Mouse (Mus musculus) MEL (cell line): Measurements from ENCODE around the gene Fndc3b. TPM values are rescaled to one million over a fixed set of nuclear protein-coding genes. Genes with fewer than 3 reads are reported as not detected.

ENCODE experiments used
- DNase-seq: peaks from one replicate; pipeline ENCODE4 v3.0.0; 2011; ENCODE audit warnings: low read depth, low spot score
- H3K27ac ChIP-seq: 2 replicates; pipeline ENCODE4 v1.5.1; 2012; ENCODE audit warnings: low read depth, mild to moderate bottlenecking, control low read depth, low read length, moderate library complexity; ENCODE audit not compliant: control insufficient read depth
- H3K27me3 ChIP-seq, 2 experiments: fragments of 150-350 bp in 1 of 2; sonication (generic) in 1 of 2; 2 replicates each; pipeline ENCODE4 v1.6.1; 2012; ENCODE audit warnings: low read length in 2 of 2, mild to moderate bottlenecking in 2 of 2, improper control_type of control experiment in 1 of 2, moderate library complexity in 1 of 2; ENCODE audit not compliant: insufficient read depth in 2 of 2, control insufficient read depth in 1 of 2
- H3K36me3 ChIP-seq, 2 experiments: 2 replicates each; pipeline ENCODE4 v1.6.1; 2012 to 2014; ENCODE audit warnings: low read length in 2 of 2, improper control_type of control experiment in 1 of 2, inconsistent platforms in 1 of 2, mild to moderate bottlenecking in 1 of 2; ENCODE audit not compliant: insufficient read depth in 2 of 2, control insufficient read depth in 1 of 2
- H3K4me1 ChIP-seq, 2 experiments: fragments of 150-350 bp in 1 of 2; sonication (generic) in 1 of 2; 2 replicates each; pipeline ENCODE4 v1.6.1; 2012; ENCODE audit warnings: low read length in 2 of 2, improper control_type of control experiment in 1 of 2, mild to moderate bottlenecking in 1 of 2; ENCODE audit not compliant: insufficient read depth in 2 of 2, control insufficient read depth in 1 of 2
- H3K4me3 ChIP-seq, 2 experiments: fragments of 150-350 bp in 1 of 2; sonication (generic) in 1 of 2; 2 replicates each; pipeline ENCODE4 v1.5.1; 2012; ENCODE audit warnings: low read depth in 2 of 2, low read length in 2 of 2, mild to moderate bottlenecking in 2 of 2, moderate library complexity in 2 of 2, control low read depth in 1 of 2, improper control_type of control experiment in 1 of 2; ENCODE audit not compliant: control insufficient read depth in 1 of 2, insufficient read depth in 1 of 2
- H3K79me2 ChIP-seq: 2 replicates; pipeline ENCODE4 v1.6.1; 2012; ENCODE audit warnings: mild to moderate bottlenecking, low read length, moderate library complexity; ENCODE audit not compliant: control insufficient read depth, poor library complexity, insufficient read depth
- H3K9ac ChIP-seq: 2 replicates; pipeline ENCODE4 v1.6.1; 2012; ENCODE audit warnings: low read depth, mild to moderate bottlenecking, control low read depth, low read length, moderate library complexity; ENCODE audit not compliant: control insufficient read depth, poor library complexity, severe bottlenecking
- H3K9me3 ChIP-seq: fragments of 150-350 bp; sonication (generic); replicated peaks from 2 replicates; pipeline ENCODE4 v1.6.1; 2012; ENCODE audit warnings: mild to moderate bottlenecking, low read length, improper control_type of control experiment, moderate library complexity; ENCODE audit not compliant: insufficient read depth
- CHD1 ChIP-seq: IDR thresholded peaks from 2 replicates; pipeline ENCODE4 v1.6.1; 2012; ENCODE audit warnings: low read depth, mild to moderate bottlenecking, inconsistent platforms, low read length, improper control_type of control experiment
- CHD2 ChIP-seq: IDR thresholded peaks from 2 replicates; pipeline ENCODE4 v1.6.1; 2011; ENCODE audit warnings: low read length, improper control_type of control experiment
- CTCF ChIP-seq, 3 experiments: IDR thresholded peaks in 2 of 3; conservative IDR thresholded peaks in 1 of 3; 2 replicates each; pipeline ENCODE4 v1.5.1; 2011 to 2012; ENCODE audit warnings: low read length in 3 of 3, low read depth in 2 of 3, mild to moderate bottlenecking in 2 of 3, improper control_type of control experiment in 1 of 3, inconsistent platforms in 1 of 3, mixed read lengths in 1 of 3, moderate library complexity in 1 of 3; ENCODE audit not compliant: control insufficient read depth in 1 of 3, insufficient read depth in 1 of 3, poor library complexity in 1 of 3, severe bottlenecking in 1 of 3
- E2F4 ChIP-seq: IDR thresholded peaks from 2 replicates; pipeline ENCODE4 v1.6.1; 2011; ENCODE audit warnings: low read depth, low read length, improper control_type of control experiment, borderline replicate concordance
- EP300 ChIP-seq, 2 experiments: IDR thresholded peaks; 2 replicates each; pipeline ENCODE4 v1.6.1; 2011; ENCODE audit warnings: improper control_type of control experiment in 2 of 2, low read length in 2 of 2, low read depth in 1 of 2, mild to moderate bottlenecking in 1 of 2
- GABPA ChIP-seq: IDR thresholded peaks from 2 replicates; pipeline ENCODE4 v1.6.1; 2012; ENCODE audit warnings: low read depth, mild to moderate bottlenecking, inconsistent platforms, low read length, improper control_type of control experiment, moderate library complexity
- MAZ ChIP-seq: IDR thresholded peaks from 2 replicates; pipeline ENCODE4 v1.6.1; 2012; ENCODE audit warnings: low read depth, mild to moderate bottlenecking, inconsistent platforms, low read length, improper control_type of control experiment
- NRF1 ChIP-seq: IDR thresholded peaks from 2 replicates; pipeline ENCODE4 v1.6.1; 2014; ENCODE audit warnings: low read depth, mild to moderate bottlenecking, inconsistent platforms, low read length, improper control_type of control experiment, moderate library complexity; ENCODE audit not compliant: poor library complexity, insufficient read depth, severe bottlenecking
- POLR2A ChIP-seq, 2 experiments: IDR thresholded peaks; 2 replicates each; pipeline ENCODE4 v1.6.1; 2011 to 2012; ENCODE audit warnings: low read length in 2 of 2, mild to moderate bottlenecking in 2 of 2, control low read depth in 1 of 2, improper control_type of control experiment in 1 of 2, low read depth in 1 of 2, moderate library complexity in 1 of 2; ENCODE audit not compliant: control insufficient read depth in 1 of 2, insufficient read depth in 1 of 2, poor library complexity in 1 of 2
- POLR2AphosphoS2 ChIP-seq: IDR thresholded peaks from 2 replicates; pipeline ENCODE4 v1.6.1; 2011; ENCODE audit warnings: low read length, improper control_type of control experiment
- RAD21 ChIP-seq: IDR thresholded peaks from 2 replicates; pipeline ENCODE4 v1.6.1; 2011; ENCODE audit warnings: mild to moderate bottlenecking, low read depth, low read length, improper control_type of control experiment
- SMC3 ChIP-seq: IDR thresholded peaks from 2 replicates; pipeline ENCODE4 v1.6.1; 2011; ENCODE audit warnings: low read depth, low read length, improper control_type of control experiment
- TAL1 ChIP-seq: IDR thresholded peaks from 2 replicates; pipeline ENCODE4 v1.6.1; 2012; ENCODE audit warnings: mild to moderate bottlenecking, inconsistent platforms, low read length, moderate library complexity, mixed read lengths
- UBTF ChIP-seq: IDR thresholded peaks from 2 replicates; pipeline ENCODE4 v1.6.1; 2012; ENCODE audit warnings: low read depth, mild to moderate bottlenecking, inconsistent platforms, low read length, improper control_type of control experiment, moderate library complexity, borderline replicate concordance; ENCODE audit not compliant: insufficient read depth
- USF1 ChIP-seq: IDR thresholded peaks from 2 replicates; pipeline ENCODE4 v1.6.1; 2014; ENCODE audit warnings: low read depth, mild to moderate bottlenecking, inconsistent platforms, low read length, improper control_type of control experiment, moderate library complexity
- USF2 ChIP-seq, 2 experiments: IDR thresholded peaks; 2 replicates each; pipeline ENCODE4 v1.6.1; 2011 to 2012; ENCODE audit warnings: improper control_type of control experiment in 2 of 2, low read length in 2 of 2, borderline replicate concordance in 1 of 2, inconsistent platforms in 1 of 2, low read depth in 1 of 2, mild to moderate bottlenecking in 1 of 2; ENCODE audit not compliant: insufficient read depth in 1 of 2
- ZC3H11A ChIP-seq: IDR thresholded peaks from 2 replicates; pipeline ENCODE4 v1.6.1; 2012; ENCODE audit warnings: low read depth, mild to moderate bottlenecking, inconsistent platforms, low read length, improper control_type of control experiment
- ZKSCAN1 ChIP-seq: IDR thresholded peaks from 2 replicates; pipeline ENCODE4 v1.6.1; 2012; ENCODE audit warnings: low read depth, mild to moderate bottlenecking, inconsistent platforms, low read length, improper control_type of control experiment, moderate library complexity
- ZMIZ1 ChIP-seq: IDR thresholded peaks from 2 replicates; pipeline ENCODE4 v1.6.1; 2012; ENCODE audit warnings: low read depth, mild to moderate bottlenecking, inconsistent platforms, low read length, improper control_type of control experiment, moderate library complexity
- ZNF384 ChIP-seq: IDR thresholded peaks from 2 replicates; pipeline ENCODE4 v1.6.1; 2012; ENCODE audit warnings: low read depth, mild to moderate bottlenecking, inconsistent platforms, low read length, improper control_type of control experiment
- polyA plus RNA-seq, 2 experiments: library from polyadenylated mRNA; stranded (reverse) in 1 of 2; unstranded in 1 of 2; fragments of >175 nt in 1 of 2; fragments of >200 nt in 1 of 2; gene quantifications; 2 replicates each; pipeline versions ENCODE4 v1.2.1 to v1.2.4; 2012; ENCODE audit warnings: low replicate concordance in 2 of 2, low read depth in 1 of 2; ENCODE audit not compliant: insufficient read length in 2 of 2, insufficient read depth in 1 of 2, missing spikeins in 1 of 2
- total RNA-seq: library from RNA; depleted of rRNA; stranded (reverse); fragments of 300-350 nt; gene quantifications from 2 replicates; pipeline ENCODE4 v1.2.3, GENCODE M21; 2012

Gene Fndc3b
- total and polyA plus RNA-seq, 3 experiments, result not detected

DNA sequence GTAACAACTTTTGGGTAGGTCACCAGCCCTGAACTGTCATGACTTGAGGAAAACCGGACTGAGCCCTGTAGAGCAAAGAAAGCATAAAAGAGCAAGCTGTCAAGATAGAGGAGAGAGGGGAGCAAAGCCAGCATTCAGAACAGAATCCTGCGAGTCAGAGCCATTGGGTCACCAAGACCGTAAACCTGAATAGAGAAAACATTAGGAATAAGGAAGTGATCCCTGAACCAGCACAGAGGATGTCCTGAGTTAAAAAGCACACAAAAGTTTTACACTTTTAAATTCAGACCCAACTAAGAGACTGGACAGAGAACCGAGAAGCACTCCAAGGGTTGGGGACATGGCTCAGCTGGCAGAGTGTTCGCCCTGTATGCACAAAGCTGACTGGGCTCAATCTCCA is 24.0 kb upstream of the Fndc3b start:
- no peaks in the 10 kb centered on the region for H3K79me2 ChIP-seq

GRCm38 (mm10) chr3:27728798-27729782 is 18.0 kb upstream of the Fndc3b start:
- Histone ChIP-seq H3K79me2 (no peaks in the 10 kb centered on the region), H3K4me3 (no peak overlapping the region), H3K4me1 (no peaks in the 10 kb centered on the region), H3K27me3 (no peaks in the 10 kb centered on the region), H3K27ac (no peak overlapping the region), H3K9me3 (no peaks in the 10 kb centered on the region), H3K9ac (no peak overlapping the region), H3K36me3 (no peaks in the 10 kb centered on the region)
- DNase-seq, result no peak
- TF ChIP-seq POLR2AphosphoS2 (no peak), POLR2A (IDR thresholded peaks at IDR 0.05; ENCODE audit: control insufficient read depth in 1 of 2, insufficient read depth in 1 of 2, low read depth in 1 of 2, low read length in 2 of 2, poor library complexity in 1 of 2) (no peak), ZNF384 (no peak), CTCF (IDR thresholded peaks at IDR 0.05 in 2 of 3, conservative IDR thresholded peaks at IDR 0.05 in 1 of 3; ENCODE audit: control insufficient read depth in 1 of 3, insufficient read depth in 1 of 3, low read depth in 2 of 3, low read length in 3 of 3, poor library complexity in 1 of 3, severe bottlenecking in 1 of 3) (no peak), SMC3 (no peak), ZC3H11A (no peak), ZMIZ1 (no peak), USF1 (no peak)

More for the DNA sequence above, 24.0 kb upstream of the Fndc3b start:
- no peaks in the 10 kb centered on the region for H3K27me3 ChIP-seq
- no peaks in the 10 kb centered on the region for H3K4me1 ChIP-seq
- no peak for DNase-seq
- H3K36me3 ChIP-seq, result no peaks in the 10 kb centered on the region
- H3K9ac ChIP-seq, result no peak overlapping the region
- no peak overlapping the region for H3K4me3 ChIP-seq
- H3K9me3 ChIP-seq, result no peaks in the 10 kb centered on the region
- TF ChIP-seq CHD1, result no peak
- no peak for TF ChIP-seq ZKSCAN1
- TF ChIP-seq RAD21, result no peak
- TF ChIP-seq USF2 (IDR thresholded peaks at IDR 0.05; ENCODE audit: borderline replicate concordance in 1 of 2, insufficient read depth in 1 of 2, low read depth in 1 of 2, low read length in 2 of 2), result no peak
- no peak for TF ChIP-seq E2F4
- TF ChIP-seq MAZ, result no peak
- TF ChIP-seq UBTF, result no peak
- TF ChIP-seq ZNF384, result no peak
- TF ChIP-seq TAL1, result no peak
- TF ChIP-seq ZC3H11A, result no peak
- TF ChIP-seq CHD2, result no peak
- TF ChIP-seq NRF1, result no peak
- TF ChIP-seq GABPA, result no peak
- no peak for TF ChIP-seq EP300 (IDR thresholded peaks at IDR 0.05; ENCODE audit: low read depth in 1 of 2, low read length in 2 of 2)
- no peak overlapping the region for H3K27ac ChIP-seq
